Mouse (Mus musculus): ENCODE measurements at regions not wholly inside any gene's neighbourhood (a gene's known extent, or its start where the extent isn't known, plus 50 kb on each side); places are given as distances from the start of the nearest gene placed in this dataset.

DNA sequence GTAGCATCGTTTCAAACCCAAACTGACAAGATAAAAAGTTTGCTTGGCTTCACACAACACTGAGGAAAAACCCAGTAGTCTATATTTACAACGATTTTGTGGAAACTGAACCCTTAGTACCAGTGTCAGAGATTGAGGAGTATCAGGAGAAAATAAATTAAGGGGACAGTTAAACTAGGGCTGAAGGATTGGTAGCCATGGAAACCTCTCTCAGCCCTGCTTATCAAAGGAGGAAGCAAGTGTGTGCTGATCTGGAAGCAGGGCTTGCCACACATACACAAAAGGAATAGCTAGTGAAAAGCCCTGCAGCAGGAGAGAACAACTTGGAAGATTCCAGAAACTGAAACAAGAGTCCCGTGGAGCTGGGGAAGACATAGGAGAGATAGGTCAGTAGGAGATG lies 165.3 kb downstream of the Edem1 start:
- no peak for DNase-seq
- Histone ChIP-seq H3K27me3 (ENCODE audit: insufficient read depth, low read length) (no peaks in the 10 kb centered on the region), H3K4me2 (ENCODE audit: low read depth) (no peak overlapping the region), H3K4me3 (ENCODE audit: low read depth, low read length) (no peak overlapping the region), H3K9ac (no peak overlapping the region), H3K36me3 (ENCODE audit: insufficient read depth) (no peaks in the 10 kb centered on the region), H3K27ac (ENCODE audit: low read depth, low read length) (no peak overlapping the region), H3K9me3 (ENCODE audit: low read length) (no peaks in the 10 kb centered on the region), H3K4me1 (ENCODE audit: insufficient read depth) (no peaks in the 10 kb centered on the region)
- no peak for TF ChIP-seq CTCF (IDR thresholded peaks at IDR 0.05; ENCODE audit: low read depth)
- 32% methylated on average over 3 of the region's 3 CpGs for WGBS
- no peak for ATAC-seq

DNA sequence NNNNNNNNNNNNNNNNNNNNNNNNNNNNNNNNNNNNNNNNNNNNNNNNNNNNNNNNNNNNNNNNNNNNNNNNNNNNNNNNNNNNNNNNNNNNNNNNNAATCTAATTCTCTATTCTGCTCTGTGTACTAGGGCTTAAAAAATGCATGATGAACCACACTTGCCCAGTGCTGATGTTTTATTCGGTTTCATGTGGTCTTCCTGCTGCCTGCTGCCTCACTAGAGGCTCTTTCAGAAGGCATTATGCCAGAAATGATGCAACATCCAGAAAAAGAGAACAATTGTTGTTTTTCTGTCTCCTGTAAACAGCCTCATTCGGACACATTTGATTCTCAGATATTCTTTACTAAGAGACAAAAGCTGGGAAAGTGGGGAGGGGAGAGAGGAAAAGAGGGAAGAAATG lies 176.0 kb downstream of the Edem1 start:
- Histone ChIP-seq H3K4me3 (ENCODE audit: low read depth, low read length) (no peak overlapping the region), H3K27ac (ENCODE audit: low read depth, low read length) (no peak overlapping the region), H3K4me1 (ENCODE audit: insufficient read depth) (no peaks in the 10 kb centered on the region), H3K27me3 (ENCODE audit: insufficient read depth, low read length) (no peaks in the 10 kb centered on the region), H3K36me3 (ENCODE audit: insufficient read depth) (no peaks in the 10 kb centered on the region), H3K9me3 (ENCODE audit: low read length) (no peaks in the 10 kb centered on the region), H3K9ac (no peak overlapping the region), H3K4me2 (ENCODE audit: low read depth) (no peak overlapping the region)
- WGBS: 12% methylated on average over 2 of the region's 2 CpGs
- DNase-seq (no peak), ATAC-seq (peak; percentile 40; the same call in 1 of the 2 replicates)
- TF ChIP-seq CTCF (IDR thresholded peaks at IDR 0.05; ENCODE audit: low read depth): no peak

DNA sequence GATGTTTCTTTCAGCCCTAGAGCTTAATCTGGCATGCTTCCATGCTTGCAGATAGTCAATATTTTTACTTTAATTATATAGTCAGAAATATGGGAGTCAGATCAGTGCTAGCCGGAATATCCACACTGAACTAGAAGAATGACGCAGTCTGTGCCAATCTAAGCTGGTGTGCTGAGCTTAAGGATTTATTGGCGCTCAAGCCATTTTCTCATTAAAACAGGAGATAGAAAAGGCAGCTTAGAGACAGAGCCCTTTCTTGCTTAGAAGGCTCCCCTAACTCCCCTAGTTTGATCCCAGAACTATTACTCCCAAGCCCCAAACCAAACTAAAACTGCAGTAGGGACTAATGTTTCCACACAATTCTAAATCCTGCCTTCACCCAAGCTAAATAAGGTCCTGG lies 180.9 kb downstream of the Edem1 start:
- Histone ChIP-seq H3K27ac (ENCODE audit: low read depth, low read length) (no peak overlapping the region), H3K4me3 (ENCODE audit: low read depth, low read length) (no peak overlapping the region), H3K27me3 (ENCODE audit: insufficient read depth, low read length) (no peaks in the 10 kb centered on the region), H3K4me1 (ENCODE audit: insufficient read depth) (no peaks in the 10 kb centered on the region), H3K36me3 (ENCODE audit: insufficient read depth) (no peaks in the 10 kb centered on the region), H3K9me3 (ENCODE audit: low read length) (no peaks in the 10 kb centered on the region), H3K9ac (no peak overlapping the region), H3K4me2 (ENCODE audit: low read depth) (no peak overlapping the region)
- no peak for TF ChIP-seq CTCF (IDR thresholded peaks at IDR 0.05; ENCODE audit: low read depth)
- WGBS: 19% methylated on average over 3 of the region's 3 CpGs
- DNase-seq: no peak
- no peak for ATAC-seq

DNA sequence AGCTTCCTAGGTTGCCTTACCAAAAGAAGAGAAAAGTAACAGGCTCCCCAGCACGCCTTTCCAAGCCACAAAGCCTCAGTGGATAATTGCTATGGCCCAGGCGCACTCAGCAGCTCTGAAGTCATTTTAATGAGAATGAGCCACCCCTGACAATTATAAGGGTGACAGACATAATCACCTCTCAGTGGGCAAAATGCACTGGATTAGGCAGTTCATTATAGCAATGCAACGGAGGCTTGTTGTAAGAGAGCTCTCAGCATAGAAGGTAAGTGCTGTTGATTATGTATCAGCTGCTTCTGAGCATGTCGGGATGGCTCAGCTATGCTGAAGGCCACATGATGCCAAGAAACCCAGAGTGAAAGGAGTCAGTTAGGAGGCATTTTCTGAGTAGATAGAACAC lies 181.4 kb downstream of the Edem1 start:
- TF ChIP-seq CTCF (IDR thresholded peaks at IDR 0.05; ENCODE audit: low read depth): no peak
- H3K9me3 ChIP-seq (ENCODE audit: low read length): no peaks in the 10 kb centered on the region
- H3K9ac ChIP-seq: no peak overlapping the region
- no peaks in the 10 kb centered on the region for H3K4me1 ChIP-seq (ENCODE audit: insufficient read depth)
- DNase-seq (no peak), ATAC-seq (peak; percentile 58; the same call in 1 of the 2 replicates)
- H3K27ac ChIP-seq (ENCODE audit: low read depth, low read length): no peak overlapping the region
- no peak overlapping the region for H3K4me2 ChIP-seq (ENCODE audit: low read depth)
- WGBS: 6% methylated on average over 4 of the region's 4 CpGs
- no peaks in the 10 kb centered on the region for H3K27me3 ChIP-seq (ENCODE audit: insufficient read depth, low read length)
- H3K36me3 ChIP-seq (ENCODE audit: insufficient read depth): no peaks in the 10 kb centered on the region
- H3K4me3 ChIP-seq (ENCODE audit: low read depth, low read length): no peak overlapping the region

DNA sequence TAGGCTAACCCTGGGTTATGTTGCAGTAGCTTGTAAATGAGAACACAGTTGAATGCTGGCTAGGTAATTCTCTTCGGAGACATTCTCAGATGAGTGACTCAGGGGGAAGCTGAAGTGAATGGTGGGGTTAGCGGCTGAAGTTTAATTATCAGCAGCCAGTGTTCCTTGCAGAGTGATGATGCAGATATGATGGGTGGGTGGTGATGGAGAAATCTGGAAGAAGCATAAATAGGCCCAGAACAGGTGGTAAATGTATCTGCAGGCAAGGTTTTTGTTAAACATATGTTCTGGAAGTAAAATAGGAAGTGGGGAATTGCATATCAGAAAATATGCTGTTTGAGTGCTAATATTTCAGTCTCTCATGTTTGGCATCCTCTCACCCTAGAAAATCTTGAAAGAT lies 191.3 kb downstream of the Edem1 start:
- Histone ChIP-seq H3K36me3 (ENCODE audit: insufficient read depth) (no peaks in the 10 kb centered on the region), H3K4me2 (ENCODE audit: low read depth) (no peak overlapping the region), H3K9ac (no peak overlapping the region), H3K27me3 (ENCODE audit: insufficient read depth, low read length) (no peaks in the 10 kb centered on the region), H3K9me3 (ENCODE audit: low read length) (no peaks in the 10 kb centered on the region), H3K27ac (ENCODE audit: low read depth, low read length) (no peak overlapping the region), H3K4me1 (ENCODE audit: insufficient read depth) (no peaks in the 10 kb centered on the region), H3K4me3 (ENCODE audit: low read depth, low read length) (no peak overlapping the region)
- ATAC-seq (no peak), DNase-seq (no peak)
- TF ChIP-seq CTCF (IDR thresholded peaks at IDR 0.05; ENCODE audit: low read depth): no peak
- WGBS: 92% methylated on average over 2 of the region's 2 CpGs

Measured in forebrain, postnatal 0 days (tissue).